Mouse (Mus musculus): Measurements from ENCODE around the gene Gm17535.
"Not testable (repeated sequence)": the region's sequence is repeated elsewhere in the genome, so short reads cannot be mapped to it uniquely, and the experiment has no call there.

- TF ChIP-seq GATA1, TAL1 (IDR thresholded peaks at IDR 0.05; ENCODE audit: low read length): not testable (repeated sequence)
Measured at GRCm38 (mm10) chr9:3018944-3019343, 15.5 kb upstream of the Gm17535 start.
